Mouse (Mus musculus) cerebral cortex, adult 2 months (tissue): ENCODE data around the gene Lrrc3b.

Experiments used
- WGBS: fragments of 180-500 bp; shearing (Covaris S2); methylation state at CpG from one replicate; pipeline ENCODE4 v1.1.7; 2018; 5-methylcytosine and 5-hydroxymethylcytosine counted together

Lrrc3b gene

GRCm38 (mm10) chr14:15438485-15439157 lies at the start of gene Lrrc3b:
TSS of gene Lrrc3b (minus strand) at chr14:15438987.
- under 1% methylated on average over 51 of the region's 51 CpGs for WGBS

DNA sequence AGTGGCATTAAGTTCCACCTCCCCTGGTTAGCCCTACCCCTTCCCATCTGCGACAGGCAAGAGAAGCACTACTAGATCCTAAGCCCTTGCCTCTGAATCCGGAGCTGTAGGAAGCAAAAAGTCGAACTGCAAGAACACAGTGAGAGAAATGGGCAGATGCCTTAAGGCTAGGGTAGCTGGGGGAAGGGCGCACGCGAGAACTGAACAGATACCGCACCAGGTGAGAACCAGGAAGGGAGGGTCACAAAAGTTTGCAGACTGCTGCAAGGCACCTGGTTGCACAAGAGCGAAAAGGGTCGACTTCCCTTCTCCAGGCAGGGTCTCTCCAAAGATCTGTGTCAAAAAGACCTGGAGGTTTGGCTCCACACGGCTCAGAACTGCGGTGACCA lies 697 bp downstream of the Lrrc3b start:
- WGBS, result under 1% methylated on average over 11 of the region's 11 CpGs

DNA sequence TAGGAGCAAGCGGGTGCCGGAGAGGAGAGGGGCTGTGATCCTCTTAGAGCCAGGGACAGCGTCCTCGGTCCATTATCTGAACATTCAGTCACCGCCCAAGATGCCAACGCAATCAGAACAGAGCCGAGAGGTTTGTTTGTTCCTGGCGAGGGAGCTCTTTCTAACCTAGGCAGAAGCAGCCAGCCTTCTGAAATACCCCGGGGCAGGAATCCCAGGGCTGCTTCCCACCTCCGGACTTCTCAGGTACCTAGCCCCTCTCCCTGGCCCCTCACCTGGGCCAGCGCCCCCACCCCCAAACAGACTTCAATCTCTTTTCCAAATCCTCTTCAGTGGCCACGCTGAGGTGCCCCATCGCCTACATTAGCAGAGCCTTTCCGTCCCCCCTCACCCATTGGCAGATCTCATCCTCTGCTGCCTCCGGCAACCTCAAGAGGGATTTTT lies 1.3 kb downstream of the Lrrc3b start:
- 2% methylated on average over 15 of the region's 15 CpGs for WGBS

GRCm38 (mm10) chr14:15437046-15437445 lies 1.7 kb downstream of the Lrrc3b start:
- WGBS, result 30% methylated on average over 4 of the region's 4 CpGs

- 90% methylated on average over 4 of the region's 4 CpGs for WGBS
Measured at GRCm38 (mm10) chr14:15436586-15436985, 2.2 kb downstream of the Lrrc3b start.

DNA sequence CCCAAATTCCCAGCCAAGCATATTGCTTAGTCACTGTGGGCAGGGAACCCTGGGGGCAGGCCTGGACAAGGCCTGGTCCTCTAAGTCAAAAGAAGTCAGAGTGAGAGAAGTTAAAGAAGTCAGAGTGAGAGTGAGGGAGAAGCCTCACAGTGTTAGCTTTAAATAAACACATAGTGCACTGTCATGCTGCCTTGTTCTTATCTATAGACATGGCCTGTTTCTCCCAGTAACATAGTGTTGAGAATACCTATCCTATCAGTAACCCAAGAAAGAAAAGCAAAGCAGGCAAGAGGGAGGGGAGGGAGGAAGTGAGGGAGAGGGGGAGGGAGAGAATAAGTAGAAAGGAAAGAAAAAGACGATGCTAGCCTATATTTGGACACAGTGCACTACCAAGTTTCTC lies 6.4 kb downstream of the Lrrc3b start:
- 23% methylated on average over 1 of the region's 1 CpGs for WGBS

GRCm38 (mm10) chr14:15421624-15422023 lies 17.2 kb downstream of the Lrrc3b start:
- WGBS, result 74% methylated on average over 1 of the region's 1 CpGs

GRCm38 (mm10) chr14:15410686-15411534 lies 27.9 kb downstream of the Lrrc3b start:
- 36% methylated on average over 8 of the region's 8 CpGs for WGBS

DNA sequence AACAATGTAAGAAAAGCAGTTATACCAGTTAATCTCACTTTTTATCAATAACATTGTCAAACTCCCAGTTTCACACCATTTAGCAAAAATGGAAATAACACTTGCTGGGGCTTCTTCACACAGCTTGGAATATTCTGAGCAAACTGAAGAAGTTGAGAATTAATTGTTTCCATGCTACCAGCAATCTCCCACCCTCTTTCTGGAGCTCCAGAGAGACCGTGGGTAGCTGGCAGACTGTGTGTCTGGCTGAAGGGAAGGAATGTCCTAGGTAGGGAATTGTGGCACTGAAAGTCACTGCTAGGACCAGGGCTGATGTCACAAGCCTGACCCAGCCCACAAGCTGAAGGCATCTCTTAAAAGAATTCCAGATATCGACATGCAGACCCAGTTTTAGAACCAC lies 53.3 kb downstream of the Lrrc3b start:
- 51% methylated on average over 2 of the region's 2 CpGs for WGBS

- 74% methylated on average over 2 of the region's 2 CpGs for WGBS
Measured at GRCm38 (mm10) chr14:15384972-15385371, 53.8 kb downstream of the Lrrc3b start.

- WGBS, result 81% methylated on average over 5 of the region's 5 CpGs
Measured at GRCm38 (mm10) chr14:15384532-15384931, 54.3 kb downstream of the Lrrc3b start.

- WGBS, result 28% methylated on average over 2 of the region's 2 CpGs
Measured at GRCm38 (mm10) chr14:15383133-15383532, 55.7 kb downstream of the Lrrc3b start.

GRCm38 (mm10) chr14:15377368-15377767 lies 61.4 kb downstream of the Lrrc3b start:
- 40% methylated on average over 2 of the region's 2 CpGs for WGBS

GRCm38 (mm10) chr14:15376786-15377185 lies 62.0 kb downstream of the Lrrc3b start:
- WGBS, result 78% methylated on average over 1 of the region's 1 CpGs

DNA sequence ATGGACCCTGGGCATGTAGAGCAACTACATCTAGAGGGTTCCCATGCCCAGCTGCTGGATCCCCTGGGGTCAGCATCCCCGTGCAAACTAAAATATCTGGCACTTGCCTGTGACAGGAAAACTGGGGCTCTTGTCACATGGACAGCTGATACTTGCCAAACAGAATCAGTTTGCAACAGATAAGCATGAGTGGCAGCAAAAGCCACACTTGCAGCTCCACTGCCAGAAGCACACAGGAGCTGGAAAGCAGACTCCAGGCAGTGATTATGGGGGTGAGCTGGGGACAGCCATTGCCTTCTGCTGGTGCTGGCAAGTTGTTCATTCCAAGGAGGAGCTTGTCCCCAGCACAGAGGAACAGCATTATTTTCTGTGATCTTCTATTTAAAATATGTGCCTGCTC lies 65.8 kb downstream of the Lrrc3b start:
- 32% methylated on average over 1 of the region's 1 CpGs for WGBS

DNA sequence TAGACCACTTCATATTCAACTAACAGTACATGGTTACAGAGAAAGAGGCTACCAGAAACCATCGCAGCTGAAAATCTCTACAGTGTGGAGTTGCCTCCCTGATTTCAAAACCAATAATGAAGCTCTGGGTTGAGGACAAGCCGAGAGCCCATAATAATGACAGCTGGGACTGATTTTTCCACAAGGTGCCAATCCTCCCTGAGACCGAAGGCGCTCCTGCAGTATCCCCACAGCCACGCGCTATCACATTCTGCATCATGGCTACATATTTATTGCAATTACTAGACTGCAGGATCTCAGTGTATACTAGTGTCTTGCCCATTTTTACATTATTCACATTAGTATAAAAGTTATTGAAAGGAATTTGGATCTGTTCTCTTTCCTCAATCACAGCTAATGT lies 73.7 kb downstream of the Lrrc3b start:
- 92% methylated on average over 6 of the region's 6 CpGs for WGBS

DNA sequence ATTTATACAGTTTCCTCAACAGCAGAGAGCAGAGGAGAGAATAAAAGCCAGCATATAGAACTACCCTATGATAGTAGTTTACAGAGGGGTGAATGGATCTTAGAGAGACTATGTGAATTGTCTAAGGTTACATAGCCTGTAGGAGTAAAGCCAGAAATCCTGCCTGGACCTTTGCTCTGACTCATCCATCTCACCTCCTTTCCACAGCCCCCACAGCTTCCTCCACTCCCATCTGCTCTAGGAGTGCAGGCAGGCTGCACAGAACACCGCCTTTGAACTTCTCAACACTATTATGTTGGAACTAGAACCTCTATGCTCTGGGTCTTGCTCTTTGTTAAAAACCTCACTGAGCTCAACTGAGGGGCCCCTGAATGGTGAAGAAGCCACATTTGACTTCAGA lies 78.9 kb downstream of the Lrrc3b start:
- 37% methylated on average over 1 of the region's 1 CpGs for WGBS

GRCm38 (mm10) chr14:15359134-15359533 lies 79.7 kb downstream of the Lrrc3b start:
- 52% methylated on average over 3 of the region's 3 CpGs for WGBS

DNA sequence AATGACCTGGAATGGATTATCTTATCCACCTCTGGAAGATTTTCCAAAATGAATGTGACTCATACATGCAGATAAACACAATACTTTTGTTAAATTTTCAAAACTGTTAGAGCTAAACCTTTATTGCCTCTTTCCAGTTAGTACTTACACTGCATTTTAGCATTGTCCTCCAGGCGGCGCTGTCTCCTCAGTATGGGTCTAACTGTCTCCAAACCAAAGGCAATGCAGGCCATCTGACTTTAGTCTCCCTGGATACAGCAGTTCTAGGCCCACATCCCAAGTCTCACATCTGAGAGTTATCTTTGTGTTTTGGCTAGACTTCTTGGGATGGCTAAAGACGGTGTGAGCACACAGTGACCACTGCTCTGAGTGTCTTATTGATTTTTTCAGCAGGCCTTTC lies 83.3 kb downstream of the Lrrc3b start:
- WGBS, result 19% methylated on average over 3 of the region's 3 CpGs

GRCm38 (mm10) chr14:15354299-15354698 lies 84.5 kb downstream of the Lrrc3b start:
- 60% methylated on average over 5 of the region's 5 CpGs for WGBS

- 54% methylated on average over 2 of the region's 2 CpGs for WGBS
Measured at GRCm38 (mm10) chr14:15333130-15333529, 105.7 kb downstream of the Lrrc3b start.

DNA sequence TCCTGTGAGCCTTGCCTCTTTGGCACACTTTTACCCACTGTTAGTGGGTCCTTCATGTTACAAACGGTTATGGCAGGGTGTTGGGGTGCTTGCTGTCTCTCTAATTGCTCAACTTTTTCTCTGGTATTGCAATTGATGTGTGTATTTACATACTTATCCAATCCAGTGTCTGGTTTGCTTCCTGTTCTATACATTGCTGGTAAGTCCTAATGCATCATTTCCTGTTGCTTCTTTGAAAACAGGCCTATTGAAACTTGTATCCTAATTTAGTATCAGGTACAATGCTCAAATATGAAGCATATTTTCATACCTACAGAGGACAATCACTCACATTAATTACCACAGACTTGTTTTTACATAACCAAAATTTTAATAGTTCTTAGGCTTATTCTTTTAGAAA lies 107.4 kb downstream of the Lrrc3b start:
- WGBS, result 54% methylated on average over 1 of the region's 1 CpGs

DNA sequence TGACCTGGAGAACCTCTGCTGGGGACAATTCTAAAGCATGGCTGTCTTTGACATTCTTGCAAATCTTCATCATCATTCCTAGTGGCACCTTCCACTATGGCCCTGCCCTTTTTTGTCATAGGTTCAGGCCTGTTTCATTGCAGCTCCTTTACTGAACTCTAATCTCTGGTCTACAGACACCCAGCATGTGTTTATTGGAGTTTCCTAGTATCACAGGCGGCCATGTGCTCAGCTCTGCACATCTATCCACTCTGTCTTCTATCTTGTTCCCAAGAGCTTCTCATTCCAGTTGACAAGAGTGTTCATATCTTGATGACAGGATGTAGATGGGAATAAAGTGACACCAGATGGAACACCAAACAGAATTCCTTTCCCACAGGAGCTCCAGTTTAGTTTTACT lies 108.6 kb downstream of the Lrrc3b start:
- WGBS, result 71% methylated on average over 1 of the region's 1 CpGs
